Mouse (Mus musculus) left cerebral cortex, adult 2 months (tissue): ENCODE results near the gene Itgb5. TPM values are rescaled to one million over a fixed set of nuclear protein-coding genes. Genes with fewer than 3 reads are reported as not detected.
A peak's percentile ranks its signal among the peaks of the same experiment; 100 is the strongest.

Experiments used
- DNase-seq, 2 experiments: peaks; one replicate each; pipeline ENCODE4 v3.0.0; 2021 to 2022; ENCODE audit warnings: low spot score in 2 of 2, mixed read lengths in 1 of 2; ENCODE audit errors: extremely low spot score in 1 of 2
- H3K27ac ChIP-seq: fragments of 200-600 bp; 2 replicates; pipeline ENCODE4 v1.8.1; 2022
- H3K4me3 ChIP-seq: fragments of 200-600 bp; 2 replicates; pipeline ENCODE4 v1.8.1; 2022
- CTCF ChIP-seq: fragments of 200-600 bp; IDR thresholded peaks from 2 replicates; pipeline ENCODE4 v1.8.1; 2022; ENCODE audit warnings: antibody characterized with exemption, mild to moderate bottlenecking, moderate library complexity
- intact Hi-C: fragments of 180-260 bp; cut with DNase I; formaldehyde crosslinking; loops from one replicate; pipeline ENCODE4 v1.15.1; 2025
- total RNA-seq, 2 experiments: library from RNA; stranded (reverse); gene quantifications; 2 replicates each; pipeline ENCODE4 v1.2.3; 2021

Itgb5 gene
- total RNA-seq, 2 experiments from 2014 or later = 36.0 to 36.8 TPM

DNA sequence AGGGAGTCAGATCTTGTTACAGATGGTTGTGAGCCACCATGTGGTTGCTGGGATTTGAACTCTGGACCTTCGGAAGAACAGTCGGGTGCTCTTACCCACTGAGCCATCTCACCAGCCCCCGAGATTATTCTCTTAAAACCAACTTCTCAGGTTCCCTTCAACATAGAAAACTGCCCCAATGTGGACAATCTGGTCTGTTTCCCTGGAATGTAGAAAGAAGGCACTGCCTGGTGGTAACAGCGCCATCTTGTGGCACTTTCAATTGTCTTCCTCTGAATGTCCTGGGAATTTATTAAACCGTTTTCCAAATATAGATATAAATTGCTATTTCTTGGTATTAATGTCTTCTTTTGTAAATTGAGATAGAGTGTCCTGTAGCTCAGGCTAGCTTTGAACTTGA is 31.6 kb upstream of the Itgb5 start:
- intact Hi-C loops = loop anchor here (1.0 to 5.0 kb wide), 2 partner anchors 53 to 491 kb away; no protein-coding TSS in a partner anchor
- Histone ChIP-seq H3K27ac (no peak overlapping the region), H3K4me3 (no peak overlapping the region)
- TF ChIP-seq CTCF = peak; percentile 77
- peak; percentile 23 to 56 for DNase-seq

- intact Hi-C loops = no loop called here
- DNase-seq = no peak
- H3K4me3 ChIP-seq = no peak overlapping the region
- TF ChIP-seq CTCF = peak; percentile 9; the same call in 1 of the 2 replicates
- H3K27ac ChIP-seq = no peak overlapping the region
Measured at GRCm38 (mm10) chr16:33810002-33810401, 19.5 kb upstream of the Itgb5 start.

DNA sequence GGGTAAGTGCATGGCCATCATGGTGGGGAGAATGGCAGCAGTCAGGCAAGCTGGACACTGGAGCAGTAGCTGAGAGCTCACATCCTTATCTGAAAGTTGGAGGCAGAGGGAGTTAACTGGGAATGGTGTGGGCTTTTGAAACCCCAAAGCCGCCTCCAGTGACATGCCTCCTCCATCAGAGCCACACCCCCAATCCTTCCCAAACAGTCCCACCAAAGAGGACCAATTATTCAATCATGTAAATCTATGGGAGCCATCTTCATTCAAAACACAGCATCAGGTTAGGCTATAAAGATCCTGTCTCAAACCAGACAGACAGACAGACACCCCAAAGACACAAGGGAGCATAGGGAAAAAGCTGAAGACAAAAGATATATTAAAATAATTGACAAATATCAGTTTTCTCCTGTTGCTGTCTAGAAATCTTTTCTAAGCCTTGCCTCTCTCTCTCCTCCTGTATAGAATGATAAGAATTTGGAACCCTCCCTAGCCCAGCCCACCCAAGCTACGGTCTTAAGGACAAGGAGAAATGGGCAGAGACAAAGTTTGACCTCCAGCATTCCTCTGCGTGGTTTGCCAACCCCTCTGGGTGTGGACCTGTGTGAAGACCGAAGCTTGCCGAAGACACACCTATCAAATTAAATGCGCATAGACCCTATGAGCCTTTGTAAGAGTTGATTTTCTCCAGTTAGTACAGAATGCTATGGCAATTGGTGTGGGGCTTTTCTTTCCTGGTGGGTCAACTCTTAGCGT is 10.9 kb upstream of the Itgb5 start:
- TF ChIP-seq CTCF = no peak
- Histone ChIP-seq H3K4me3 (no peak overlapping the region), H3K27ac (no peak overlapping the region)
- intact Hi-C loops = no loop called here
- no peak for DNase-seq

- intact Hi-C loops = loop anchor here (1.0 to 2.0 kb wide), 3 partner anchors 131 to 294 kb away; no protein-coding TSS in a partner anchor
- peak; percentile 81 to 91 for DNase-seq
- TF ChIP-seq CTCF = peak; percentile 86
- H3K4me3 ChIP-seq = no peak overlapping the region
- no peak overlapping the region for H3K27ac ChIP-seq
Measured at GRCm38 (mm10) chr16:33820269-33821178, 8.9 kb upstream of the Itgb5 start.

- H3K4me3 ChIP-seq = no peak overlapping the region
- DNase-seq = no peak
- intact Hi-C loops = no loop called here
- H3K27ac ChIP-seq = no peak overlapping the region
- TF ChIP-seq CTCF = no peak
Measured at GRCm38 (mm10) chr16:33824603-33825002, 4.9 kb upstream of the Itgb5 start.

DNA sequence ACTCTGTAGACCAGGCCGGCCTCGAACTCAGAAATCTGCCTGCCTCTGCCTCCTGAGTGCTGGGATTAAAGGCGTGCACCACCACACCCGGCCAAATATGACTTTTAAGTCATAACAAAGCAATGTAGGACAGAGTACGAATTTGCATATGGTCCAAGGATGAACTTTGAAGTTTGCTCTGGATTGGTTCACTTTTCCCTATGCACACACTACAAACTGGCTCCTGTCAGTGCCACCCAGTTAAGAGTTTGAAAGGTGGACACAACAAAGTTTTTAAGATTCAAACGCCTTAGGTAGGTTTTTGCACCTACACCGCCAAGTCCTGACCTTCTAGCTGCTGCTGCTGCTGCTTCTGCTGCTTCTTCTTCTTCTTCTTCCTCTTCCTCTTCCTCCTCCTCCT is 969 bp upstream of the Itgb5 start:
- H3K4me3 ChIP-seq = no peak overlapping the region
- no peak for TF ChIP-seq CTCF
- intact Hi-C loops = no loop called here
- no peak for DNase-seq
- no peak overlapping the region for H3K27ac ChIP-seq

- intact Hi-C loops = loop anchor here (5.0 kb wide), 1 partner anchor 47 kb away; no protein-coding TSS in a partner anchor
- Histone ChIP-seq H3K4me3 (peak overlapping the region; percentile 54), H3K27ac (peak overlapping the region; percentile 77)
- TF ChIP-seq CTCF = no peak
- peak in 1 of 2 experiments; percentile 18 for DNase-seq
Measured at GRCm38 (mm10) chr16:33829842-33830511, 512 bp downstream of the Itgb5 start.

- no peak for TF ChIP-seq CTCF
- Histone ChIP-seq H3K27ac (peak overlapping the region; percentile 77), H3K4me3 (peak overlapping the region; percentile 54)
- intact Hi-C loops = loop anchor here (5.0 kb wide), 1 partner anchor 47 kb away; no protein-coding TSS in a partner anchor
- no peak for DNase-seq
Measured at GRCm38 (mm10) chr16:33830512-33831105, 1.1 kb downstream of the Itgb5 start.

DNA sequence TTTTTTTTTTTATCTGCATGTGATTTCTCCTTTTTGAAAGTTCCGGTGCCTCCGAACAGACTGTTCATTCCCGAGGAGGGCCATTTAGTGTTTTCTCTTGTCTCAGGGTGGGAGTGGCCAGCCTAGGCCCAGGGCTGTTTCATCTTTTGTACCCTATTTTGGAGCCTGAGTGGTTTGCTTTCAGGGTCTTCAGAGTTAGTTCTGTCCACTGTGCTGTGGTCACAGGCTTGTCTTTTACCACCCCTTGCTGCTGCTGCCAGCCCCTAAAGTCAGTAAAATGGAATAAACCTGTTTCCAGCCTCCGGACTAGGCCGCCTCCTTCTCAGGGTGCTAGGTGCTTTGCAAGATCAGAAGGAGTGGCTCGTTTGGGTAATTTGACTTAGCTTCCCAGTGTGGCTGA is 2.6 kb downstream of the Itgb5 start:
- Histone ChIP-seq H3K4me3 (no peak overlapping the region), H3K27ac (peak overlapping the region; percentile 60; the same call in 1 of the 2 replicates)
- DNase-seq = no peak
- TF ChIP-seq CTCF = no peak
- intact Hi-C loops = loop anchor here (5.0 kb wide), 1 partner anchor 45 kb away; no protein-coding TSS in a partner anchor

GRCm38 (mm10) chr16:33832728-33833428 is 3.4 kb downstream of the Itgb5 start:
- H3K4me3 ChIP-seq = peak overlapping the region; percentile 7; the same call in 1 of the 2 replicates
- TF ChIP-seq CTCF = no peak
- peak overlapping the region; percentile 60; the same call in 1 of the 2 replicates for H3K27ac ChIP-seq
- DNase-seq = no peak
- intact Hi-C loops = loop anchor here (5.0 kb wide), 1 partner anchor 44 kb away; no protein-coding TSS in a partner anchor
